Mouse (Mus musculus) kidney, embryonic 16.5 days (tissue): ENCODE data around the gene Mpst. TPM values are rescaled to one million over a fixed set of nuclear protein-coding genes. Genes with fewer than 3 reads are reported as not detected.

Experiments used
- ATAC-seq: fragments of 200-750 bp; cut with Nextera tagmentation; 2 replicates; pipeline ENCODE4 v1.8.0; 2017; ENCODE audit warnings: moderate TSS enrichment; ENCODE audit not compliant: low FRiP score, low TSS enrichment
- H3K27ac ChIP-seq: fragments of 300-500 bp; sonication (generic); 2 replicates; pipeline ENCODE4 v1.5.1; 2014; ENCODE audit warnings: low read length
- H3K27me3 ChIP-seq: fragments of 300-500 bp; sonication (generic); 2 replicates; pipeline ENCODE4 v1.6.1; 2014; ENCODE audit warnings: low read length, control low read depth, mixed read lengths; ENCODE audit not compliant: insufficient read depth
- H3K36me3 ChIP-seq: fragments of 300-500 bp; sonication (generic); 2 replicates; pipeline ENCODE4 v1.6.1; 2014; ENCODE audit warnings: low read length, control low read depth, mixed read lengths; ENCODE audit not compliant: insufficient read depth
- H3K4me1 ChIP-seq: fragments of 300-500 bp; sonication (generic); 2 replicates; pipeline ENCODE4 v1.6.1; 2014; ENCODE audit warnings: low read length, control low read depth, mixed read lengths; ENCODE audit not compliant: insufficient read depth
- H3K4me2 ChIP-seq: fragments of 300-500 bp; sonication (generic); replicated peaks from 2 replicates; pipeline ENCODE4 v1.6.1; 2014; ENCODE audit warnings: low read depth, low read length
- H3K4me3 ChIP-seq: fragments of 300-500 bp; sonication (generic); 2 replicates; pipeline ENCODE4 v1.5.1; 2014; ENCODE audit warnings: mild to moderate bottlenecking, low read length
- H3K9ac ChIP-seq: fragments of 300-500 bp; sonication (generic); replicated peaks from 2 replicates; pipeline ENCODE4 v1.6.1; 2014; ENCODE audit warnings: low read length
- H3K9me3 ChIP-seq: fragments of 300-500 bp; sonication (generic); 2 replicates; pipeline ENCODE4 v1.6.1; 2016; ENCODE audit warnings: low read length, control low read depth
- WGBS: fragments of 180-500 bp; shearing (Covaris S2); extraction: QIAGEN DNeasy Blood & Tissue Kit; methylation state at CpG from one replicate; pipeline ENCODE4 v1.1.7; 2014; 5-methylcytosine and 5-hydroxymethylcytosine counted together
- polyA plus RNA-seq: library from polyadenylated mRNA; unstranded; fragments of >200 nt; fragmentation: Nextera tagmentation; extraction: Ambion mirVana; gene quantifications from 2 replicates; pipeline ENCODE4 v1.2.1, GENCODE M21; 2015

The Mpst gene
- polyA plus RNA-seq, 1 experiment from 2014 or later = 5.3 TPM

GRCm38 (mm10) chr15:78442231-78442630 is 36.0 kb downstream of the Mpst start:
- no peak for ATAC-seq
- Histone ChIP-seq H3K9me3 (no peaks in the 10 kb centered on the region), H3K9ac (no peak overlapping the region), H3K4me1 (peaks cover 18% of the 10 kb centered on the region), H3K4me2 (no peak overlapping the region), H3K27me3 (no peaks in the 10 kb centered on the region), H3K27ac (no peak overlapping the region), H3K4me3 (no peak overlapping the region), H3K36me3 (no peaks in the 10 kb centered on the region)
- WGBS = 91% methylated on average over 19 of the region's 19 CpGs

GRCm38 (mm10) chr15:78443857-78444256 is 37.6 kb downstream of the Mpst start:
- Histone ChIP-seq H3K4me1 (peaks cover 8% of the 10 kb centered on the region), H3K27me3 (no peaks in the 10 kb centered on the region), H3K4me2 (no peak overlapping the region), H3K4me3 (no peak overlapping the region), H3K9me3 (no peaks in the 10 kb centered on the region), H3K9ac (0 out of 2 replicates have a peak overlapping the region, but pooled peaks have one; percentile 10), H3K36me3 (no peaks in the 10 kb centered on the region), H3K27ac (no peak overlapping the region)
- no peak for ATAC-seq
- 31% methylated on average over 6 of the region's 6 CpGs for WGBS

- Histone ChIP-seq H3K4me2 (no peak overlapping the region), H3K27ac (no peak overlapping the region; the same call in 1 of the 2 replicates), H3K9me3 (no peaks in the 10 kb centered on the region), H3K4me3 (no peak overlapping the region), H3K27me3 (no peaks in the 10 kb centered on the region), H3K9ac (peak overlapping the region; percentile 45), H3K4me1 (peaks cover 13% of the 10 kb centered on the region), H3K36me3 (no peaks in the 10 kb centered on the region)
- 51% methylated on average over 7 of the region's 7 CpGs for WGBS
- no peak for ATAC-seq
Observed at GRCm38 (mm10) chr15:78447121-78447520, 40.9 kb downstream of the Mpst start.

- Histone ChIP-seq H3K9ac (peak overlapping the region; percentile 72), H3K27ac (peak overlapping the region; percentile 95), H3K9me3 (no peaks in the 10 kb centered on the region), H3K36me3 (no peaks in the 10 kb centered on the region), H3K27me3 (no peaks in the 10 kb centered on the region), H3K4me2 (peak overlapping the region; percentile 82), H3K4me3 (peak overlapping the region; percentile 43), H3K4me1 (peaks cover 13% of the 10 kb centered on the region)
- under 1% methylated on average over 22 of the region's 22 CpGs for WGBS
- peak; percentile 63 for ATAC-seq
Observed at GRCm38 (mm10) chr15:78447746-78448535, 41.7 kb downstream of the Mpst start.

GRCm38 (mm10) chr15:78449131-78449530 is 42.9 kb downstream of the Mpst start:
- Histone ChIP-seq H3K4me2 (no peak overlapping the region), H3K9me3 (no peaks in the 10 kb centered on the region), H3K4me1 (0 out of 2 replicates have a peak, but pooled peaks cover 5% of the 10 kb centered on the region), H3K27me3 (no peaks in the 10 kb centered on the region), H3K36me3 (no peaks in the 10 kb centered on the region), H3K4me3 (no peak overlapping the region), H3K9ac (peak overlapping the region; percentile 6; the same call in 1 of the 2 replicates), H3K27ac (no peak overlapping the region)
- WGBS = 72% methylated on average over 6 of the region's 6 CpGs
- ATAC-seq = no peak

- Histone ChIP-seq H3K9ac (no peak overlapping the region), H3K4me3 (no peak overlapping the region), H3K36me3 (no peaks in the 10 kb centered on the region), H3K27ac (no peak overlapping the region), H3K4me1 (0 out of 2 replicates have a peak, but pooled peaks cover 5% of the 10 kb centered on the region), H3K4me2 (no peak overlapping the region), H3K9me3 (no peaks in the 10 kb centered on the region), H3K27me3 (no peaks in the 10 kb centered on the region)
- no peak for ATAC-seq
- 39% methylated on average over 7 of the region's 7 CpGs for WGBS
Observed at GRCm38 (mm10) chr15:78449694-78450418, 43.6 kb downstream of the Mpst start.

GRCm38 (mm10) chr15:78450419-78450768 is 44.2 kb downstream of the Mpst start:
- H3K36me3 ChIP-seq = no peaks in the 10 kb centered on the region
- ATAC-seq = no peak
- H3K4me1 ChIP-seq = 0 out of 2 replicates have a peak, but pooled peaks cover 5% of the 10 kb centered on the region
- no peak overlapping the region for H3K4me2 ChIP-seq
- no peak overlapping the region for H3K9ac ChIP-seq
- 86% methylated on average over 6 of the region's 6 CpGs for WGBS
- H3K27me3 ChIP-seq = no peaks in the 10 kb centered on the region
- H3K27ac ChIP-seq = no peak overlapping the region
- H3K9me3 ChIP-seq = no peaks in the 10 kb centered on the region
- H3K4me3 ChIP-seq = no peak overlapping the region

- ATAC-seq = no peak
- Histone ChIP-seq H3K36me3 (no peaks in the 10 kb centered on the region), H3K4me3 (no peak overlapping the region), H3K4me2 (no peak overlapping the region), H3K27ac (no peak overlapping the region), H3K9me3 (no peaks in the 10 kb centered on the region), H3K9ac (no peak overlapping the region), H3K4me1 (0 out of 2 replicates have a peak, but pooled peaks cover 5% of the 10 kb centered on the region), H3K27me3 (no peaks in the 10 kb centered on the region)
- 67% methylated on average over 2 of the region's 2 CpGs for WGBS
Observed at GRCm38 (mm10) chr15:78451201-78451600, 45.0 kb downstream of the Mpst start.

GRCm38 (mm10) chr15:78452929-78453328 is 46.7 kb downstream of the Mpst start:
- Histone ChIP-seq H3K36me3 (no peaks in the 10 kb centered on the region), H3K4me3 (no peak overlapping the region), H3K9me3 (no peaks in the 10 kb centered on the region), H3K4me1 (0 out of 2 replicates have a peak, but pooled peaks cover 5% of the 10 kb centered on the region), H3K27ac (no peak overlapping the region), H3K9ac (no peak overlapping the region), H3K27me3 (no peaks in the 10 kb centered on the region), H3K4me2 (no peak overlapping the region)
- ATAC-seq = no peak
- 82% methylated on average over 3 of the region's 3 CpGs for WGBS

- ATAC-seq = no peak
- Histone ChIP-seq H3K9me3 (no peaks in the 10 kb centered on the region), H3K9ac (no peak overlapping the region), H3K27ac (no peak overlapping the region), H3K4me1 (no peaks in the 10 kb centered on the region), H3K4me2 (no peak overlapping the region), H3K36me3 (no peaks in the 10 kb centered on the region), H3K4me3 (no peak overlapping the region), H3K27me3 (no peaks in the 10 kb centered on the region)
- 72% methylated on average over 4 of the region's 4 CpGs for WGBS
Observed at GRCm38 (mm10) chr15:78455168-78455567, 49.0 kb downstream of the Mpst start.
